Mouse (Mus musculus): ENCODE data around the gene Rbpms2. TPM values are rescaled to one million over a fixed set of nuclear protein-coding genes. Genes with fewer than 3 reads are reported as not detected.

Gene Rbpms2
- polyA plus RNA-seq, 1 experiment from 2014 or later: 3.1 TPM

DNA sequence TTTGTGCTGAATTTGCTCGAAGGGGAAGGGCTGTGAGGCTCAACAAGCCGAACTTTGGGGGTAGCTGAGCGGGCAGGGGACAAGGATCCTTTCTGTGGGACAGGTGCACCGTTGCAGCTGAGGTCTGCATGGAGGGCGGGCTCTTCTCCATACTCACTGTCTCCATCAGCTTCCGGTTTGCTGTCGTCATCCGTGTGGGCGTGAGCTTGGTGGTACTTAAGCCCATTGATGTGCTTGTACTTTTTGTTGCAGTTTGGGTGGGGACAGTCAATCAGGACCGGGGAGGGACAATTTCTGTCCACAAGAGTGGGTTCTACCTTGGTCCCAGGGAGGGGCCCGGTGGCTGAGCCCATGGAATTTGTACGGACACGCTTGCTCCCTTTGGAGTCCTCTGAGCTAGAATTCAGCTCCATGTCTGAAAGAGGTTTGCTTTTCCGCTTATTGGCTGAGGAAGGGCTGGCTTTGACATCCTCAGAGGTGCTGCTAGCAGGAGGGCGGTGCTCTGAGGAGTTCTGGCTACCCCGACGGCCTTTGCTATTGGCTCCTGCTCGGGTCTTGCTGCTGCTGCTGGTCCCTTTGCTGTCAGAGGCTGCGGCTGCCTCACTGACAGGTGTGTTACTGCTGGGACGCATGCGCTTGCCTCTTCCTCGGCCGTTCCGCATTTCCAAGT, 74.6 kb downstream of the Rbpms2 start:
- no peaks in the 10 kb centered on the region for H3K27me3 ChIP-seq (replicated peaks)
- H3K4me2 ChIP-seq: no peak overlapping the region
- H3K4me3 ChIP-seq (replicated peaks): no peak overlapping the region
- 90% methylated on average over 24 of the region's 24 CpGs for WGBS
- H3K36me3 ChIP-seq: peaks cover 35% of the 10 kb centered on the region
- no peaks in the 10 kb centered on the region for H3K9me3 ChIP-seq (replicated peaks)
- no peaks in the 10 kb centered on the region for H3K4me1 ChIP-seq
- no peak for ATAC-seq (ENCODE audit: low FRiP score)
- no peak overlapping the region for H3K9ac ChIP-seq (replicated peaks)
- H3K27ac ChIP-seq (replicated peaks): no peak overlapping the region

Other genes starting within 250 kb of the Rbpms2 start
- gene Kbtbd13, start 238.0 kb upstream of the Rbpms2 start, polyA plus RNA-seq (2015; fragmentation: Nextera tagmentation; extraction: Ambion mirVana): 0.51 TPM in 2 replicates
- 5.8 and 7.4 TPM in 2 replicates for gene Rasl12, start 231.1 kb upstream of the Rbpms2 start, polyA plus RNA-seq (2015; fragmentation: Nextera tagmentation; extraction: Ambion mirVana)
- 0.27 TPM in 1 of 2 replicates, not detected in the other for gene Slc51b, start 206.7 kb upstream of the Rbpms2 start, polyA plus RNA-seq (2015; fragmentation: Nextera tagmentation; extraction: Ambion mirVana)
- gene Mtfmt, start 193.9 kb upstream of the Rbpms2 start, polyA plus RNA-seq (2015; fragmentation: Nextera tagmentation; extraction: Ambion mirVana): 22.5 and 23.0 TPM in 2 replicates
- gene Spg21, start 168.7 kb upstream of the Rbpms2 start, polyA plus RNA-seq (2015; fragmentation: Nextera tagmentation; extraction: Ambion mirVana): 104 and 109 TPM in 2 replicates
- 0.87 and 1.2 TPM in 2 replicates for gene Ankdd1a, start 109.5 kb upstream of the Rbpms2 start, polyA plus RNA-seq (2015; fragmentation: Nextera tagmentation; extraction: Ambion mirVana)
- 5.0 and 7.7 TPM in 2 replicates for gene Plekho2, start 49.6 kb upstream of the Rbpms2 start, polyA plus RNA-seq (2015; fragmentation: Nextera tagmentation; extraction: Ambion mirVana)
- gene Pif1, start 42.5 kb upstream of the Rbpms2 start, polyA plus RNA-seq (2015; fragmentation: Nextera tagmentation; extraction: Ambion mirVana): 2.7 and 4.7 TPM in 2 replicates
- gene Oaz2, start 38.4 kb downstream of the Rbpms2 start, polyA plus RNA-seq (2015; fragmentation: Nextera tagmentation; extraction: Ambion mirVana): 383 and 395 TPM in 2 replicates
- gene Zfp609, start 197.9 kb downstream of the Rbpms2 start, polyA plus RNA-seq (2015; fragmentation: Nextera tagmentation; extraction: Ambion mirVana): 6.8 and 7.1 TPM in 2 replicates